Mouse (Mus musculus) liver, embryonic 13.5 days (tissue): Measurements from ENCODE around the gene Ect2. TPM values are rescaled to one million over a fixed set of nuclear protein-coding genes. Genes with fewer than 3 reads are reported as not detected.

Source experiments
- ATAC-seq: fragments of 200-750 bp; cut with Nextera tagmentation; 2 replicates; pipeline ENCODE4 v1.8.0; 2017; ENCODE audit warnings: low read depth, mild to moderate bottlenecking, moderate number of reproducible peaks, moderate library complexity
- DNase-seq: peaks from one replicate; pipeline ENCODE4 v3.0.0; 2022
- H3K27ac ChIP-seq: fragments of 300-500 bp; sonication (generic); 2 replicates; pipeline ENCODE4 v1.5.1; 2015; ENCODE audit warnings: moderate library complexity, mild to moderate bottlenecking, inconsistent platforms
- H3K27me3 ChIP-seq: fragments of 300-500 bp; sonication (generic); 2 replicates; pipeline ENCODE4 v1.6.1; 2015; ENCODE audit warnings: mild to moderate bottlenecking, inconsistent platforms
- H3K36me3 ChIP-seq: fragments of 300-500 bp; sonication (generic); 2 replicates; pipeline ENCODE4 v1.6.1; 2015; ENCODE audit warnings: mild to moderate bottlenecking, inconsistent platforms
- H3K4me1 ChIP-seq: fragments of 300-500 bp; sonication (generic); replicated peaks from 2 replicates; pipeline ENCODE4 v1.6.1; 2015; ENCODE audit warnings: inconsistent platforms
- H3K4me2 ChIP-seq: fragments of 300-500 bp; sonication (generic); 2 replicates; pipeline ENCODE4 v1.6.1; 2015; ENCODE audit warnings: inconsistent platforms, mild to moderate bottlenecking, moderate library complexity
- H3K4me3 ChIP-seq: fragments of 300-500 bp; sonication (generic); replicated peaks from 2 replicates; pipeline ENCODE4 v1.5.1; 2015; ENCODE audit warnings: mild to moderate bottlenecking, inconsistent platforms
- H3K9ac ChIP-seq: fragments of 300-500 bp; sonication (generic); 2 replicates; pipeline ENCODE4 v1.6.1; 2015; ENCODE audit warnings: mild to moderate bottlenecking, inconsistent platforms
- H3K9me3 ChIP-seq: fragments of 300-500 bp; sonication (generic); replicated peaks from 2 replicates; pipeline ENCODE4 v1.6.1; 2016; ENCODE audit warnings: inconsistent platforms
- WGBS: fragments of 180-500 bp; shearing (Covaris S2); methylation state at CpG from one replicate; pipeline ENCODE4 v1.1.7; 2015; ENCODE audit not compliant: insufficient replicate concordance; 5-methylcytosine and 5-hydroxymethylcytosine counted together
- polyA plus RNA-seq: library from polyadenylated mRNA; unstranded; fragments of >200 nt; fragmentation: Nextera tagmentation; extraction: Ambion mirVana; gene quantifications from 2 replicates; pipeline ENCODE4 v1.2.1, GENCODE M21; 2015

Ect2 gene
- polyA plus RNA-seq, 1 experiment from 2014 or later, result 34.5 TPM

DNA sequence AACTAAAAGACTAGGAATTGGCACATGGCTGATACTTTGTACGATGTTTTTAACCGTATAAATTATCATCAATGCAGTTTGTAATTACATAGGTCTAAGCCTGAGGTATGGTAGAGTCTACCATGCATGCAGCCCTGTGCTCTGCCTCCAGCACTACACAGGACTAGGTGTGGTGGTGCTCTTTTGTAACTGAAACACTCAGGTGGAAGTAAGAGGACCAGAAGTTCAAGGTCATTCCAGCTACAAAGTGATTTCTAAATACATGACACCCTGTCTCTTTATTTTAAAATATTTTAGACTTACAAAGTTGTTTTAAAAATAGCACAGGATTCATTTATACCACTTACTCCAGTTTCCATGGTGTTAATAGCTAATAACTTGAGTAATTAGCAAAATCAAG is 88.8 kb downstream of the Ect2 start:
- Histone ChIP-seq H3K27ac (no peak overlapping the region), H3K4me1 (no peaks in the 10 kb centered on the region), H3K36me3 (no peaks in the 10 kb centered on the region), H3K4me3 (no peak overlapping the region), H3K9me3 (no peaks in the 10 kb centered on the region), H3K27me3 (no peaks in the 10 kb centered on the region), H3K9ac (no peak overlapping the region), H3K4me2 (no peak overlapping the region)
- DNase-seq (no peak), ATAC-seq (no peak)
- 74% methylated on average over 2 of the region's 2 CpGs for WGBS

- Histone ChIP-seq H3K27ac (no peak overlapping the region), H3K9ac (no peak overlapping the region), H3K27me3 (no peaks in the 10 kb centered on the region), H3K4me1 (no peaks in the 10 kb centered on the region), H3K4me2 (no peak overlapping the region), H3K36me3 (no peaks in the 10 kb centered on the region), H3K9me3 (no peaks in the 10 kb centered on the region), H3K4me3 (no peak overlapping the region)
- ATAC-seq (no peak), DNase-seq (no peak)
- 62% methylated on average over 11 of the region's 11 CpGs for WGBS
Measured at GRCm38 (mm10) chr3:27063399-27064260, 90.0 kb downstream of the Ect2 start.

GRCm38 (mm10) chr3:27060441-27060840 is 93.2 kb downstream of the Ect2 start:
- ATAC-seq (no peak), DNase-seq (no peak)
- H3K27me3 ChIP-seq, result no peaks in the 10 kb centered on the region
- 74% methylated on average over 12 of the region's 12 CpGs for WGBS
- no peaks in the 10 kb centered on the region for H3K9me3 ChIP-seq
- H3K4me3 ChIP-seq, result no peak overlapping the region
- no peaks in the 10 kb centered on the region for H3K4me1 ChIP-seq
- H3K36me3 ChIP-seq, result no peaks in the 10 kb centered on the region
- H3K27ac ChIP-seq, result no peak overlapping the region
- H3K9ac ChIP-seq, result no peak overlapping the region
- H3K4me2 ChIP-seq, result no peak overlapping the region

DNA sequence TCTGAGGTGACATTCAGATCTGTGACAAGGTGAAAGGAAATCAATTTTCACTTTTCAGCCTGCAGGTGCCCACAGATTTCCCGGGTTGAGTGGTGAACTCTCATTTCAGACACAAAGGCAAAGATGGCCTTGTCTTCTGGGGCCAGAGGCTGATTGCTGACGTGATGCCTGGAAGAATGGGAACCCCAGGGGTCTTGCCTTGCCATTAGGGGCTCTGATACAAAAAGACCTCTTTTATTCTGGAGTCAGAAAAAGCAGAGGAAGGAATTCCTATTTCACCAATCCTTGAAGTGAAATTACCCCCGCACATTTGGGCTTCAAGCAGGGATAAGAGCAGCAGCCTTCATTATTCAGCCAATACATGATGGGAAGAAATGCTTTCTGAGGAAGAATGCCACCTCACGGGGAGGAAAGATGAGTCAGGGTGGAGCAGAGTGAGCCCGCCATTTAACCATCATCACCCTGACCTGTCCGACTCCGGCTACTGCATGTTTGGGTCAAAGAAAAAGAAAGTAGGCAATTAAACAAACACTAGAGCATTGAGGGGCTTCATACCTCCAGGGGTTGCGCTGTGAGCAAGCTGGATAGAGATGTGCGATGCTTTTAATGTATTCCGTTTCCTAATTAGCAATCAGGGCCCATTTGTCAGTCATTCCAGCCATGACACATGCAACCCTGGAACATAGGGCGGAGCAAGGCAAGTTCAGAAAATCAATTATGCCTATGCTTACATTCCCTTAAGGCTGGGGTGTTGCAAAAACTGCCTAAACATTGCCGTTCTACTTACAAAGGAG is 94.0 kb downstream of the Ect2 start:
- DNase-seq (no peak), ATAC-seq (no peak)
- Histone ChIP-seq H3K36me3 (no peaks in the 10 kb centered on the region), H3K27me3 (no peaks in the 10 kb centered on the region), H3K4me1 (no peaks in the 10 kb centered on the region), H3K4me2 (no peak overlapping the region), H3K4me3 (no peak overlapping the region), H3K9me3 (no peaks in the 10 kb centered on the region), H3K27ac (no peak overlapping the region), H3K9ac (no peak overlapping the region)
- 72% methylated on average over 12 of the region's 12 CpGs for whole genome bisulfite sequencing

DNA sequence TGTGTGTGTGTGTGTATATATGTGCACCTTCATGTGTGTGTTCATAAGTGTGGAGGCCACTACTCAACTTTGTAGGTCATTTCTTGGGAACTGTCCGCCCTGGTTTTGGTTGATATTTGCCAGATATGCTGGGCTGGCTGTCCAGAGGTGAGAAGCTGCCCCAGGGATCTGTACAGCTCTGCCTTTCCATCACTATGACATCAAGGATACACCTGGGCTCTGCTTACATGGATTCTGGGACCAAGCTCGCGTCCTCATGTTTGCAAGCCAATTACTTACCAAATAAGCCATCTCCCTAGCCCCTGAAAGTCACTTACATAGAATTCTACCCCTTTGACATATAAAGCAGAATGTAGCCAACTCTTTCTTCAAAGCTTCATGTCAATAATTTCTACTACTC is 98.2 kb downstream of the Ect2 start:
- no peak overlapping the region for H3K9ac ChIP-seq
- H3K4me1 ChIP-seq, result no peaks in the 10 kb centered on the region
- no peak overlapping the region for H3K4me3 ChIP-seq
- H3K4me2 ChIP-seq, result no peak overlapping the region
- no peak for ATAC-seq
- H3K36me3 ChIP-seq, result no peaks in the 10 kb centered on the region
- H3K27me3 ChIP-seq, result no peaks in the 10 kb centered on the region
- H3K27ac ChIP-seq, result no peak overlapping the region
- 77% methylated on average over 3 of the region's 3 CpGs for WGBS
- no peaks in the 10 kb centered on the region for H3K9me3 ChIP-seq
- no peak for DNase-seq

DNA sequence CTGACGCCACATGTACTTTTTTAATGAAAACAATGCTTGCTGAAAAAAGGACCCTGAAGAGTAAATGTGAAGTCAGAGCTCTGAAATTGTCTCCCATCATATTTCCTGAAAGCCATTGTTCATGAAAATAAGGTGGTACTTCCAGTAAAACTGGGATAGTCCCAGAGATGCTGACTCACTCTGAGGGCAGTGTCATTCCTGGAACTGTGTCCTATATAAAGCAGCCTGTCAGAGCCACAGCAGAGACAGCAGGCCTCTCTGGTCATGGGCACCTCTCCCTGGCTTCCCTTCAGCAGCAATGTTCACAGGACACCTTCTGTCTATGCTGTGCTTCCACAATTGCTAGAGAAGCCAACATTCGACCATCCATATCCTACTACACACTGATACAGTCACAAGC is 98.9 kb downstream of the Ect2 start:
- Histone ChIP-seq H3K4me3 (no peak overlapping the region), H3K4me2 (no peak overlapping the region), H3K9me3 (no peaks in the 10 kb centered on the region), H3K4me1 (no peaks in the 10 kb centered on the region), H3K27me3 (no peaks in the 10 kb centered on the region), H3K27ac (no peak overlapping the region), H3K36me3 (no peaks in the 10 kb centered on the region), H3K9ac (no peak overlapping the region)
- ATAC-seq (no peak), DNase-seq (no peak)
- 42% methylated on average over 2 of the region's 2 CpGs for WGBS

Other genes starting within 250 kb of the Ect2 start
- 3.7 and 4.2 TPM in 2 replicates for gene Nceh1, start 29.1 kb upstream of the Ect2 start, polyA plus RNA-seq
- gene Tnfsf10, start 163.2 kb upstream of the Ect2 start, polyA plus RNA-seq, result 0.05 and 0.14 TPM in 2 replicates
- not detected in 2 replicates for gene Ghsr, start 217.5 kb upstream of the Ect2 start, polyA plus RNA-seq